Mouse (Mus musculus) midbrain, embryonic 15.5 days (tissue): ENCODE measurements around the gene Ccdc97. TPM values are rescaled to one million over a fixed set of nuclear protein-coding genes. Genes with fewer than 3 reads are reported as not detected.
"Not testable (repeated sequence)": the region's sequence is repeated elsewhere in the genome, so short reads cannot be mapped to it uniquely, and the experiment has no call there.

Experiments used
- ATAC-seq: fragments of 200-750 bp; cut with Nextera tagmentation; replicated peaks from 2 replicates; pipeline ENCODE4 v1.8.0; 2017; ENCODE audit warnings: moderate TSS enrichment
- H3K27ac ChIP-seq: fragments of 300-500 bp; sonication (generic); 2 replicates; pipeline ENCODE4 v1.5.1; 2015; ENCODE audit warnings: mild to moderate bottlenecking, inconsistent platforms
- H3K27me3 ChIP-seq: fragments of 300-500 bp; sonication (generic); replicated peaks from 2 replicates; pipeline ENCODE4 v1.6.1; 2015; ENCODE audit warnings: inconsistent platforms
- H3K36me3 ChIP-seq: fragments of 300-500 bp; sonication (generic); replicated peaks from 2 replicates; pipeline ENCODE4 v1.6.1; 2015; ENCODE audit warnings: inconsistent platforms
- H3K4me1 ChIP-seq: fragments of 300-500 bp; sonication (generic); 2 replicates; pipeline ENCODE4 v1.6.1; 2015; ENCODE audit warnings: inconsistent platforms
- H3K4me2 ChIP-seq: fragments of 300-500 bp; sonication (generic); 2 replicates; pipeline ENCODE4 v1.6.1; 2015; ENCODE audit warnings: inconsistent platforms, mild to moderate bottlenecking, moderate library complexity
- H3K4me3 ChIP-seq: fragments of 300-500 bp; sonication (generic); 2 replicates; pipeline ENCODE4 v1.5.1; 2015; ENCODE audit warnings: mild to moderate bottlenecking, inconsistent platforms
- H3K9ac ChIP-seq: fragments of 300-500 bp; sonication (generic); 2 replicates; pipeline ENCODE4 v1.6.1; 2015; ENCODE audit warnings: mild to moderate bottlenecking, inconsistent platforms
- H3K9me3 ChIP-seq: fragments of 300-500 bp; sonication (generic); 2 replicates; pipeline ENCODE4 v1.6.1; 2016; ENCODE audit warnings: inconsistent platforms
- WGBS: fragments of 180-500 bp; shearing (Covaris S2); methylation state at CpG from one replicate; pipeline ENCODE4 v1.1.7; 2015; ENCODE audit warnings: mixed read lengths; 5-methylcytosine and 5-hydroxymethylcytosine counted together
- polyA plus RNA-seq: library from polyadenylated mRNA; unstranded; fragments of >200 nt; fragmentation: Nextera tagmentation; extraction: Ambion mirVana; gene quantifications from 2 replicates; pipeline ENCODE4 v1.2.1, GENCODE M21; 2015

Ccdc97 gene
- polyA plus RNA-seq, 1 experiment from 2014 or later = 40.2 TPM

DNA sequence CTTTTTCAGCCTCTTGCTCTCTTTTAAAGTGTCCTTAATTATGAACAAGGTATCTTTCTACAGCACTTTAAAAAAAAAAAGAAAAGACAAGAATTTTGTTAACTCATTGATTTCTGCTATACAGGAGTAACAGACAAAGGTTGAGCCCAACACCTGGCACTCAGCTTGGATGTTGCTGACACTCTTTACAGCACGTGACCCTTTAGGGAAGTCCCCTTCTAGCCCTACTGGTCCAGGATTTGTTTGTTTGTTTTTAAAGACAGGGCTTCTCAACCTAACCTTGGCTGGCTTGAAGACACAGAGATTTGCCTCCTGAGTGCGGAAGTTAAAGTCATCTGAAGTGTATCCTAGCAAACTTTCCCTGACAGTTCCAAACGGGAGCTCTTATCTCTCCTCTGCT, 28.0 kb upstream of the Ccdc97 start:
- H3K27ac ChIP-seq = no peak overlapping the region
- H3K9ac ChIP-seq = no peak overlapping the region
- peaks cover 82% of the 10 kb centered on the region for H3K36me3 ChIP-seq
- no peaks in the 10 kb centered on the region for H3K27me3 ChIP-seq
- no peak overlapping the region for H3K4me2 ChIP-seq
- H3K4me1 ChIP-seq = peaks cover 9% of the 10 kb centered on the region
- no peak overlapping the region for H3K4me3 ChIP-seq
- no peaks in the 10 kb centered on the region for H3K9me3 ChIP-seq
- ATAC-seq = no peak
- WGBS = 82% methylated on average over 3 of the region's 3 CpGs

DNA sequence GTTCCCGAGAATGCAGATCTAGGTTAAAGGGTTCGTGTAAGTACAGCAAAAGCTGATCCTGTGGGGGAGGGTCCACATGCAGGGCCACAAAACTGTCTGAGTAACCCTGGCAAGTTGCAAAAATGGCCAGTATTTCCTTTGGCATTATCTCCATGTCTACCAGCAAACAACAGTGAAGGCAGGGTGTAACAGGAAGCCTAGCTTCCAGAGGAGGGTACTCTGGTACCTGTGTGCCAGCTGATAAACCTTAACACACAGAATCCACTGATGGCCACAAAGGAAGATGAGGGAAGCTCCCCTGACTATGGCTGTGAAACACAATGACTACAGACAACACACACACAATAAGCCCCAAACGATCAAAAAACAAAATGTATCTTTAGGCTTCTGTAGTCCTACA, 19.4 kb upstream of the Ccdc97 start:
- 95% methylated on average over 3 of the region's 3 CpGs for WGBS
- no peak overlapping the region for H3K9ac ChIP-seq
- H3K4me2 ChIP-seq = no peak overlapping the region
- H3K27me3 ChIP-seq = no peaks in the 10 kb centered on the region
- no peak overlapping the region for H3K4me3 ChIP-seq
- no peak for ATAC-seq
- H3K27ac ChIP-seq = no peak overlapping the region
- no peaks in the 10 kb centered on the region for H3K4me1 ChIP-seq
- H3K36me3 ChIP-seq = peaks cover 84% of the 10 kb centered on the region
- H3K9me3 ChIP-seq = no peaks in the 10 kb centered on the region

DNA sequence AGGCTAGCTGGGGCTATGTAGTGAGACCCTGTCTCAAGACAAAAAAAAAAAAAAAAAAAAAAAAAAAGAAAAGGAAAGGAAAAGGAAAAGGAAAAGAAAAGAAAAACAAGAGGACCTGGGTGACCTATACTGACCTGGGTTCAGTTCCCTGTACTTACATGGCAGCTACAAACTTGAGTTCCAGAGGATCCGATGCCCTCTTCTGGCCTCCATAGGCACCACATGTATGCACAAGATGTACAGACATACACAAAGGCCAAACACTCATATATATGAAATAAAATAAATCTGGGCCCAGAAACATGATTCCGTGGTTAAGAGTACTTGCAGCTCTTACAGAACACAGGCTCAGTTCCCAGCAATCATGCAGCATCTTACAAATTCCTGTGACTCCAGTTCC, 18.0 kb upstream of the Ccdc97 start:
- Histone ChIP-seq H3K4me1 (no peaks in the 10 kb centered on the region), H3K9me3 (no peaks in the 10 kb centered on the region), H3K27me3 (no peaks in the 10 kb centered on the region), H3K4me3 (no peak overlapping the region), H3K36me3 (peaks cover 84% of the 10 kb centered on the region), H3K9ac (no peak overlapping the region), H3K27ac (no peak overlapping the region), H3K4me2 (no peak overlapping the region)
- ATAC-seq = no peak
- 97% methylated on average over 2 of the region's 2 CpGs for WGBS

DNA sequence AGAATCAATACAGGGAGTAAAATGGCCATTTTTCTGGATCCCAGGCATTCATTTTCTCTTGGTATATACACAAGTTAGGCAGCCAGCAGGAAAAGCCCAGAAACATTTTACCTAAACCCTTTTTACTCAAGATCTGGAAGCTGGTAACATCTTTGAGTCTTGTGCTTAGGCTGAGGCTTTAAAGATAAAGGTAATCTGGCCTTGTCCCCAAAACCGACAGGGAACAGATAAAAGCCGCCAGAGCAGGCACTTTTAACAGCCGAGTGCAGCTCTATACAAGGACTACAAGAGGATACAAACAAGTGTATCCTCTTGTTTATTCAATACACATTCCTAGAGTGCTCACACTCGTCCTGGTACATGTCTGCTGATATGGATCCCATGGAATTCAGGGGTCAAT, 16.1 kb upstream of the Ccdc97 start:
- H3K9ac ChIP-seq = no peak overlapping the region
- 80% methylated on average over 4 of the region's 4 CpGs for WGBS
- no peaks in the 10 kb centered on the region for H3K9me3 ChIP-seq
- H3K27ac ChIP-seq = no peak overlapping the region
- no peak overlapping the region for H3K4me3 ChIP-seq
- ATAC-seq = no peak
- peaks cover 81% of the 10 kb centered on the region for H3K36me3 ChIP-seq
- no peaks in the 10 kb centered on the region for H3K4me1 ChIP-seq
- H3K27me3 ChIP-seq = no peaks in the 10 kb centered on the region
- H3K4me2 ChIP-seq = no peak overlapping the region

DNA sequence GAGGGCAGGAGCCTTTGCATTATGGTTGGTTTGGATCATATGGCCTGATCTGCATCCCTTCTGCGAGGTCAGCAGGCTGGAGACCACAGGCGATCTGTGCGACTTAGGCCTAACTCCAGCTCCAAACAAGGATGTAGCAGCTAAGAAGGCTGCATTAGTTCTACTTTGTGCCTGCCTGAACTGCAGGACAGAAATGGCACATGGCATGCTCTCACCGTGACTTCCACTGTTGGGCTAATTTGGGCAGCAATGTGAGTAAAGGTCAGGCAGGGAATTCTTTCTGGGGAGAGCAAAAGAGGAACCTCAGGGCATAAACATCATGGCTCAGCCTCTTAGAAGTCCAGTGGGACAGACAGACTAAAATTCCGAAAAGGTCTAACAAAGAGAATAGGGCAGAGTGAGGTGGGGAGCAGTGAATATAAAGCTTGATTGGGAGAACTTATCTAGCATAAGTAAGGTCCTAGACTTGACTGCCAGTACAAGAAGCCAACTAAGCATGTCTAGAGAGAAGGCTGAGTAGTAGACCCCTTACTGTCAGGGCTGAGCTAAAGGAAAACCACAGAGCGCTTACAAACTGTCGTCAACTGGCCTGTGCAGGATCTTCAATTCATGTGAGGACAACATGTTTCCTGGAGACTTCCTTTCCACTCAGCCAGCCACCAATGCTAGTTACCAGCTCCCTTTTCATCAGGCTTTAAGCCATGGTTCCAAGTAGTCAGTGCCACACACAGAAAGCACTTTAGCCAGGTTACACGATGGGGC, 12.6 kb upstream of the Ccdc97 start:
- H3K27me3 ChIP-seq = no peaks in the 10 kb centered on the region
- no peaks in the 10 kb centered on the region for H3K4me1 ChIP-seq
- 91% methylated on average over 8 of the region's 8 CpGs for whole genome bisulfite sequencing
- no peak for ATAC-seq
- H3K36me3 ChIP-seq = peaks cover 91% of the 10 kb centered on the region
- H3K9ac ChIP-seq = no peak overlapping the region
- H3K9me3 ChIP-seq = no peaks in the 10 kb centered on the region
- H3K4me2 ChIP-seq = no peak overlapping the region
- no peak overlapping the region for H3K27ac ChIP-seq
- H3K4me3 ChIP-seq = no peak overlapping the region

DNA sequence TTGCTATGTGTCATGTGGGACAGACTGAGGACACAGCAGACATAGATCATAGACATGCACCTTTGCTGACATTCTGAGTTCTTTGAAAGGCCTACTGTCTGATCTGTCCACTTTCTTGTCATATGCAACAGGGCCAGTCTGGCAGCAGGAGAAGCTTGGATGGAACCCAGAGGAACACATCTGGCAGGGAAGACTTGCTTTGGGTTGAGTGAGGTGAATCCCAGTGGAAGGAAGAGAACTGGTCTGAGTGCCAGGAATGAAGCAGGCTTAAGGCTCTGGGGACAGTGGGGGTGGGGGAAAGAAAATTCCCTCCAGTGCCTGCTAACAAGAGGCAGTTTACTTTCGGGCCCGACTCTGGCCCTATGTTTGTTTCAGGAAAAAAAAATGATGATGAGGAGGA, 11.0 kb upstream of the Ccdc97 start:
- Histone ChIP-seq H3K4me1 (no peaks in the 10 kb centered on the region), H3K9ac (no peak overlapping the region), H3K27me3 (no peaks in the 10 kb centered on the region), H3K27ac (no peak overlapping the region), H3K36me3 (peaks cover 92% of the 10 kb centered on the region), H3K9me3 (no peaks in the 10 kb centered on the region), H3K4me2 (no peak overlapping the region), H3K4me3 (no peak overlapping the region)
- ATAC-seq = no peak
- WGBS = 96% methylated on average over 2 of the region's 2 CpGs

DNA sequence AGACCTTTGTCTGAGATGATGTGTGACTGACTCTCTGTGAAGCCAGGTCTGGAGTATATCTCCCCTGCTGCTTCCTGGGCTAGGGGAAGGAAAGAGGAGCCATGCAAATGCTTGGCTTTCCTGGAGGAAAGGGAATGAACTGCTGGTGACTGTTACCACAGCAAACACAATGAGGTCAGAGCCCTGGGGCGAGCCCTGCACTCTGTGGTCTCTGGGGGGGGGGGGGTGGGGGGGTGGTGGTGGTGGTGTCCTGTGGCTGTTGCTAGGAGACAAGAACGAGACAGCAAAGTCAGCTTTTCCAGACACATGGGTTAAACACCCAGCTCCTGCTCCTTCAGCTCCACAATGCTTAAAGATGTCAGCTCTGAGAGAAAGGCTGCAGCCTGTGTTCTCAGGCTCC, 10.5 kb upstream of the Ccdc97 start:
- H3K4me2 ChIP-seq = no peak overlapping the region
- H3K4me3 ChIP-seq = no peak overlapping the region
- peaks cover 92% of the 10 kb centered on the region for H3K36me3 ChIP-seq
- H3K4me1 ChIP-seq = no peaks in the 10 kb centered on the region
- WGBS = 33% methylated on average over 2 of the region's 2 CpGs
- H3K27ac ChIP-seq = no peak overlapping the region
- no peak for ATAC-seq
- no peak overlapping the region for H3K9ac ChIP-seq
- no peaks in the 10 kb centered on the region for H3K9me3 ChIP-seq
- H3K27me3 ChIP-seq = no peaks in the 10 kb centered on the region

DNA sequence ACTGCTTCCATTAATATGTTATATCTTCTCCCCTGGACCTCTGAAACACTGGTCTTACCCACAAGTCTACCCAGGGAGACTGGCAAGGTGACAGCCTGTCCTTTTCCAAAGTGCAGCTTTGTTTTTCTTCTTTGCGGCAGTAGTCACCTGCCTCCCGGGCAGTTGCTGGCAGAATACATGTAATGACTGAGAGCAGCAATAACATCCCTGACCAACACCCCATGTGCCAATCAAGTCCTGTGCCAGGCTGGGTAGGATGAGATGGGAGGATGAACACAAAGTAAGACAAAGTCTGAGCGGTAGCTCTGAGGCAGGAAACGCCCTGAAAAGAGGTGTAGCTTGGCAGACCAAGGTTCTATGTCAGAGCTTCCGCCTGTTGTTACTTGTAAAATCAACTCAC, 8.9 kb upstream of the Ccdc97 start:
- no peak for ATAC-seq
- H3K9me3 ChIP-seq = no peaks in the 10 kb centered on the region
- H3K36me3 ChIP-seq = peaks cover 92% of the 10 kb centered on the region
- 95% methylated on average over 5 of the region's 5 CpGs for WGBS
- H3K4me2 ChIP-seq = no peak overlapping the region
- no peaks in the 10 kb centered on the region for H3K4me1 ChIP-seq
- no peaks in the 10 kb centered on the region for H3K27me3 ChIP-seq
- no peak overlapping the region for H3K27ac ChIP-seq
- H3K4me3 ChIP-seq = no peak overlapping the region
- no peak overlapping the region for H3K9ac ChIP-seq

DNA sequence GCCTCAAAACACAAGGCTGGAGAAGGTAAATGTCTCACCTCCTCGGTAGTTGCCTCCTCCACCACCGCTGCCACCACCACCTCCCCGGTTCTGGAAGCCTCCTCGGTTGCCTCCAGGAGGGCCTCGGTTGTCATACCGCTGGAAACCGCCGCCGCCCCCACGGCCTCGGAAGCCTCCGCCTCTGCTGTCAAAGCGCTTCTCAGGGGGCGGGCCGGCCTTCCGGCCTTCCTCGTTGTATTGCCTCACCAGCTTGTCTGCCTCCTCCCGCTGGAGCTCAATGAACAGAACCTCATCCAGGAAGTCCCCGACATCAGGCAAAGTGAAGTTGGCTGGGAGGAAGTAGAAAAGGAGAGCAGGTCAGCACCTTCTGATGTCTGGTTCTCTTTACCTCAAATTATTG, 7.0 kb upstream of the Ccdc97 start:
- Histone ChIP-seq H3K9me3 (no peaks in the 10 kb centered on the region), H3K4me3 (no peak overlapping the region), H3K9ac (no peak overlapping the region), H3K4me2 (no peak overlapping the region), H3K4me1 (no peaks in the 10 kb centered on the region), H3K27me3 (no peaks in the 10 kb centered on the region), H3K36me3 (peaks cover 87% of the 10 kb centered on the region), H3K27ac (no peak overlapping the region)
- WGBS = 88% methylated on average over 19 of the region's 19 CpGs
- no peak for ATAC-seq

DNA sequence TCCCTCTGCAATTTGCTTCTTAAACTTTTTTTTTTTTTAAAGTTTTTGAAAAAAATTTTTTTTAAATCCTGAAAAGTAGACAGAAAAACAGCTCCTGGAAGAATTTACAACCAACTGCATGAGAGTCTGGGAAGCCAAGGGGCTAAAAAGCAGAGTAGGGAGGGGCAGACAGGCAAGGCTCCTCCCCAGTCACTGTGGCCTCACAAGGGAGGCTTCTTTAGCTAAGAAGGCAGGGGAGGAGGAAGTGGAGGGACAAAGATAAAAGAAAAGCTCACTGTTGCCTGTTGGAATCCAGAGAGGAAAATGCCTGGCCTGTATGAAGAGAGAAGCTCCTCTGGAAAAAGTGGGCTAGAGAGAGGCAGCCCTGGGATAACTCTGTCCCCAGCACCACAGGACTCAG, 2.9 kb upstream of the Ccdc97 start:
- H3K27ac ChIP-seq, H3K9me3 ChIP-seq, ATAC-seq, H3K4me2 ChIP-seq, H3K27me3 ChIP-seq, H3K9ac ChIP-seq, H3K4me3 ChIP-seq: not testable (repeated sequence)
- H3K4me1 ChIP-seq = peaks cover 23% of the 10 kb centered on the region
- H3K36me3 ChIP-seq = peaks cover 56% of the 10 kb centered on the region

DNA sequence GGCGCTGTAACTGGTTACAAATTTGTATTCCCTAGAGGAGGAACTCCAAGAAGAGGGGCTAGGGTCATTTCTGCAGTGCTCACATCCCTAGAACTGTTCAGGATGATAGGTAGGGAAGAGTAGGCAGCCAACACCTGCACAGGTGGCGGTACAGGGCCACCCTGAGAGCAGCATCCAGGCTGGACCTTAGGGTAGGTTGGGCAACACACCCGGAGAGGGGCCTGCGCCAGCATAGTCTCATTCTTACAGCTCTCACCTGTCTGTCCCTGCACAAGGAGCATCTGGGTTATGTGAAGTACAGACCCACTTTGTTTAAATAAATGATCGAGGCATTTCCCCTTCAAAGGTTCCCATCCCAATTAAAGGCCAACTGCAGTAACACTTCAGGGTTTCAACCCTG, 1.9 kb upstream of the Ccdc97 start:
- no peak for ATAC-seq
- Histone ChIP-seq H3K27ac (no peak overlapping the region), H3K36me3 (peaks cover 50% of the 10 kb centered on the region), H3K27me3 (no peaks in the 10 kb centered on the region), H3K4me2 (no peak overlapping the region), H3K4me1 (peaks cover 23% of the 10 kb centered on the region), H3K9me3 (no peaks in the 10 kb centered on the region), H3K9ac (no peak overlapping the region), H3K4me3 (no peak overlapping the region)
- 94% methylated on average over 5 of the region's 5 CpGs for WGBS

DNA sequence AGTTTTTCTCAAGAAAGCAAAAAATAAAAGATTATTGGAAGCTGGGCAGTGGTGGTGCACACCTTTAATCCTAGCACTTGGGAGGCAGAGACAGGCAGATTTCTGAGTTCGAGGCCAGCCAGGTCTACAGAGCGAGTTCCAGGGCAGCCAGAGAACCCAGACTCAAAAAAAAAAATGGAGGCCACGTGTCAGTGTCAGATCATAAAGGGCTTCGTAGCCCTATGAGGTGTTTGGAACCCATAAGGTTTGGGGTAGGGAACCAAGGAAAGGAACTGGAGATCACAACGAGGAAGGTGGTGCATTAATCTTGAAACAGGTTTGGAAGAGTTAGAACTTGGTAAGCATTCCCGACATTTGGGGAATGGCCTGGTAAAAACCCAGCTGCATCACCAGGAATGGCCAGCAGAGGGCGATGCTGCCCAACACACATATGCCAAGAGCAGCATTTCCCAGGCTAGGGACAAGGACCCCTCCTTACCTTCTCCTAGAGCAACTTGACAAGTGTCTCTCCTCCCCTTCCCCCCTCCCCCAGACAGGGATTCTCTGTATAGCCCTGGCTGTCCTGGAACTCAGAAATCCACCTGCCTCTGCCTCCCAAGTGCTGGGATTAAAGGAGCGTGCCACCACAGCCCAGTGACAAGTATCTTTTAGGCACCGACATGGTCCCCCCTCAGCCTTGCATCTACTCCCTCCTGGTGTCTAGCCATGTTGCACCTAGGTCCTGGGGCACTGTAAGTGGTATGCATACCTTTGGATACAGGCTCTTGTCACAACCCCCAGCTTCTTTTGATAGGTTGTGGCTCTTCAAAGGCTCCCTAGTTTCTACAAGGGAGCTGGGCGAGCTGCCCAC, 1.1 kb upstream of the Ccdc97 start:
- peak overlapping the region; percentile 41; the same call in 1 of the 2 replicates for H3K27ac ChIP-seq
- H3K4me3 ChIP-seq = no peak overlapping the region
- ATAC-seq = peak; percentile 51; the same call in 1 of the 2 replicates
- H3K27me3 ChIP-seq = no peaks in the 10 kb centered on the region
- H3K9me3 ChIP-seq = no peaks in the 10 kb centered on the region
- whole genome bisulfite sequencing = 62% methylated on average over 10 of the region's 10 CpGs
- H3K36me3 ChIP-seq = peaks cover 50% of the 10 kb centered on the region
- H3K4me1 ChIP-seq = peaks cover 23% of the 10 kb centered on the region
- H3K9ac ChIP-seq = no peak overlapping the region
- H3K4me2 ChIP-seq = peak overlapping the region; percentile 72; the same call in 1 of the 2 replicates
